Mouse (Mus musculus): ENCODE data around the gene Poll. TPM values are rescaled to one million over a fixed set of nuclear protein-coding genes. Genes with fewer than 3 reads are reported as not detected.

The Poll gene
- total and polyA plus RNA-seq, 3 experiments, result 9.5 to 9.8 (median 9.7) TPM

- Histone ChIP-seq H3K79me2 (replicated peaks; ENCODE audit: control insufficient read depth, insufficient read depth, low read length) (no peaks in the 10 kb centered on the region), H3K27ac (no peak overlapping the region), H3K4me3 (no peak overlapping the region), H3K36me3 (ENCODE audit: control insufficient read depth, insufficient read depth, low read length) (peaks cover 4% of the 10 kb centered on the region), H3K4me1 (ENCODE audit: control insufficient read depth, insufficient read depth, low read length) (peaks cover 7% of the 10 kb centered on the region), H3K9ac (ENCODE audit: low read depth, low read length) (no peak overlapping the region), H3K27me3 (ENCODE audit: control insufficient read depth, insufficient read depth, low read length) (no peaks in the 10 kb centered on the region)
- WGBS, result 96% methylated on average over 6 of the region's 6 CpGs
- DNase-seq, result no peak
- TF ChIP-seq POLR2A (IDR thresholded peaks at IDR 0.05; ENCODE audit: insufficient read depth, low read depth, low read length) (no peak), CTCF (IDR thresholded peaks at IDR 0.05) (no peak), EP300 (IDR thresholded peaks at IDR 0.05; ENCODE audit: insufficient read depth, low read depth, low read length) (no peak)
- intact Hi-C loops (cut with DNase I), result no loop called here
These were observed 29.4 kb upstream of the Poll start for GRCm38 (mm10) chr19:45589761-45590160.

DNA sequence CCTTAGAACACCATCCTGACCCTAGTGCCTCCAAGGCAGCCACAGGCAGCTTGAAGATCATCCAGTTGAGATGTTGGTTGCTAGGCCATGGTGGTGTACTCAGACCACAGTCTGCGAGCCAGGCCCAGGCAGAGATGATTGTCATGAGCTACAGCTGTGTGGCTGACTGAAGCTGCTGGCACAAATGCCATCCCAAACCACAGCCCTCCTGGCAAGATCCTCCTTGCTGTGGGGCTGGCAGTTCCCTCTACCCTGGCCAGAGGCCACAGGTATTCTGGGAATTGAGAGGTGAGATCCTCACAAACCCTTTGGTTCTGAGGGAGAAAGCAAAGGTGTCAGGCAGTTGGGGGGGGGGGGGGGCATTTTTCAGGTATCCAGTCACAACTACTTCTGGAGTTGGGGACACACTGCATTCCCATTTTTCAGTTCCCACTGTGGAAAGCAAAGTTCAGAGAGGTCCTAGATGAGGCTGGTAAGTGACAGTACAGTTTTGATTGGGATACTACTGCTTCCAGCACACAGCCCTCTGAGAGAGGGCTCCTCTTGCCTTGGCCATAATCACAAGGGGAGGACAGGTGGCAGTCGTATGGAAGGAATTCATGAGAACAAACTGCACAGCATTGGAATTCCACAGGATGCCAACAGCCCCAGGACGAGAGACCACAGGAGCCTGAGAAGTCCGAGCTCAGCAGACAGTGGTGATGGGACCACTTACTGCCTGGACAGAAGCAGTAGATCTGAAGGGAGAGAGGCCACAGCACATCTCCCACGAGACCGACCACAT lies 27.4 kb upstream of the Poll start:
- WGBS, result 81% methylated on average over 6 of the region's 6 CpGs
- peak in 1 of 2 experiments; percentile 62 for DNase-seq
- H3K9ac ChIP-seq (ENCODE audit: low read depth, low read length), result no peak overlapping the region
- peaks cover 7% of the 10 kb centered on the region for H3K4me1 ChIP-seq (ENCODE audit: control insufficient read depth, insufficient read depth, low read length)
- intact Hi-C loops (cut with DNase I), result no loop called here
- H3K4me3 ChIP-seq, result no peak overlapping the region
- no peaks in the 10 kb centered on the region for H3K79me2 ChIP-seq (replicated peaks; ENCODE audit: control insufficient read depth, insufficient read depth, low read length)
- no peak overlapping the region for H3K27ac ChIP-seq
- no peak for TF ChIP-seq POLR2A (IDR thresholded peaks at IDR 0.05; ENCODE audit: insufficient read depth, low read depth, low read length)
- TF ChIP-seq EP300 (IDR thresholded peaks at IDR 0.05; ENCODE audit: insufficient read depth, low read depth, low read length), result 0 out of 2 replicates have a peak, but pooled peaks have one; percentile 37
- H3K36me3 ChIP-seq (ENCODE audit: control insufficient read depth, insufficient read depth, low read length), result peaks cover 4% of the 10 kb centered on the region
- no peaks in the 10 kb centered on the region for H3K27me3 ChIP-seq (ENCODE audit: control insufficient read depth, insufficient read depth, low read length)

DNA sequence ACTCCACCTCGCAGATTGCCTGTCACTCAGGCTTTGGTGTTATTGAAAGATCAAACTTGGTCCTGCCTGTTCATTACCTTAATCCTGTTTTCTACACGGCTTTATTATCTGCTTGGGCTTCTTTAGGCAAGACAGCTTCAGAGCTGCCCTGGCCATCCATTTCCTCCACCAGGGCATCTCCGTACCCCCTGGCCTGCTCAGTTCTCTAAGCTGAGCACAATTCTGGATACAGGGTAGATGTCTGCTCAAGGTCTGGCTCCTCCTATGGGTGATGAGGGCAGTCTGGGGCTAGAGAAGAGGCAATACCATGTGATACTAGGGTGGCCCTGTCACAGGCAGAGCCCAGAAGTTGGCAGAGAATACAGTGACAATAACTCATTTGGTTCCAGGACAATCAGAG lies 26.5 kb upstream of the Poll start:
- no peaks in the 10 kb centered on the region for H3K27me3 ChIP-seq (ENCODE audit: control insufficient read depth, insufficient read depth, low read length)
- H3K27ac ChIP-seq, result no peak overlapping the region
- no peak overlapping the region for H3K4me3 ChIP-seq
- peaks cover 5% of the 10 kb centered on the region for H3K4me1 ChIP-seq (ENCODE audit: control insufficient read depth, insufficient read depth, low read length)
- H3K79me2 ChIP-seq (replicated peaks; ENCODE audit: control insufficient read depth, insufficient read depth, low read length), result no peaks in the 10 kb centered on the region
- H3K36me3 ChIP-seq (ENCODE audit: control insufficient read depth, insufficient read depth, low read length), result peaks cover 4% of the 10 kb centered on the region
- TF ChIP-seq POLR2A (IDR thresholded peaks at IDR 0.05; ENCODE audit: insufficient read depth, low read depth, low read length) (no peak), CTCF (IDR thresholded peaks at IDR 0.05) (no peak), EP300 (IDR thresholded peaks at IDR 0.05; ENCODE audit: insufficient read depth, low read depth, low read length) (no peak)
- 70% methylated on average over 3 of the region's 3 CpGs for WGBS
- intact Hi-C loops (cut with DNase I), result no loop called here
- H3K9ac ChIP-seq (ENCODE audit: low read depth, low read length), result no peak overlapping the region
- no peak for DNase-seq

DNA sequence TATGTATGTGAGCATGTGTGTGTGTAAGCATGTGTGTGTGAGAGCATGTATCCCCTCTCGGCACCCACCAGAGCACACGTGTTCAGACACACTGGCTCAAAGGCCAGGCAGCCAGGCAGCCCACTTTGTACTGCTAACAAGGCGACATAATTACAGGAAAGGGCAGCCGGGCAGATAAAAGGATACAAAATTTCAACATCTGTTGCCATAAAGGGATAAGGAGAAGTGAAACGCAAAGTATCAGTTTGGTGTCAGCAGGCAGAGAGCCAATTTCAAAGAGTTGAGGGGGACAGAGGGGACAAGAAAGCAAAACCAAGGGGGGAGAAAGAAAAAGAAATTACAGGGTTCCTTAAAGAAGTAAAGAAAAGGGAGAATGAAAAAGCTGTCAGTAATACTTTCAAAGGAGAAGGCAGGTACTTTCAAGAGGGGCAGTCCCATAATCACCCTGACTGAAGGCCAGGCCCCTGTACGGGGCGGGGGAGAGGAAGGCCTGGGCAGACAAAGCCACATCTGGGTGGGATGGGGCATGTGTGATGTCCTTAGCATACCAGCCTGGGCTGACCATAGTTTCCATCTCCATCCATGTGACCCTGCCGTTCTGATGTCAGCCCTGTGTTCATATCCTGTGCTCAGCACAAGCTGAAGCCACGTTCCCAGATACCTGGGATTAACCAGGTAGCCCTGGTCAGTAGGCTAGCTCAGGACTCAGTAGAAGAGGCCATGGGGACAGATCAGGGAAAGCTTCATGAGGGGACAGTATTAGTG lies 24.7 kb upstream of the Poll start:
- H3K79me2 ChIP-seq (replicated peaks; ENCODE audit: control insufficient read depth, insufficient read depth, low read length), result no peaks in the 10 kb centered on the region
- no peaks in the 10 kb centered on the region for H3K36me3 ChIP-seq (ENCODE audit: control insufficient read depth, insufficient read depth, low read length)
- TF ChIP-seq CTCF (IDR thresholded peaks at IDR 0.05), result no peak
- TF ChIP-seq EP300 (IDR thresholded peaks at IDR 0.05; ENCODE audit: insufficient read depth, low read depth, low read length), result no peak
- no peak for TF ChIP-seq POLR2A (IDR thresholded peaks at IDR 0.05; ENCODE audit: insufficient read depth, low read depth, low read length)
- no peak overlapping the region for H3K27ac ChIP-seq
- intact Hi-C loops (cut with DNase I), result no loop called here
- WGBS, result 65% methylated on average over 9 of the region's 9 CpGs
- H3K4me1 ChIP-seq (ENCODE audit: control insufficient read depth, insufficient read depth, low read length), result peaks cover 4% of the 10 kb centered on the region; the same call in 1 of the 2 replicates
- H3K27me3 ChIP-seq (ENCODE audit: control insufficient read depth, insufficient read depth, low read length), result no peaks in the 10 kb centered on the region
- DNase-seq, result no peak
- no peak overlapping the region for H3K9ac ChIP-seq (ENCODE audit: low read depth, low read length)
- H3K4me3 ChIP-seq, result no peak overlapping the region

DNA sequence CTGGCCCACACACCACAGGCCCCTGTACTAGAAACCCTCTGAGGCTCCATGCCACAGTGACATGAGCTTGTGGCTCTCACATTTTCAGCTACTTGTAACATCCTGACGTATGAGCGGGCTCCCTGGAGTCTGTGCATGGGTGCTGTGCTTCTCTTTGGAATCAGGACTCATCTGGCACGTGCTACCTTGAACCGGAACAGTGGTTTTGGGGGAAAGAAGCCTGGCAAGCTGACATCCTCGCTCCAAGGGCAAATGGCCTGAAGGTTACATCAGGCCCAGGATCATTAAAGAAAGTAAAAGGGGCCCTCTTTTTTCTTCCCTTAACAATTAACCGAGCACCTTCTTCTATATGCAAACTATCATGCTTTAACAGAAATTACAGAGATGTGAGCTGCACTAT lies 22.8 kb upstream of the Poll start:
- 89% methylated on average over 6 of the region's 6 CpGs for WGBS
- Histone ChIP-seq H3K27ac (no peak overlapping the region), H3K27me3 (ENCODE audit: control insufficient read depth, insufficient read depth, low read length) (no peaks in the 10 kb centered on the region), H3K4me1 (ENCODE audit: control insufficient read depth, insufficient read depth, low read length) (peaks cover 4% of the 10 kb centered on the region; the same call in 1 of the 2 replicates), H3K9ac (ENCODE audit: low read depth, low read length) (no peak overlapping the region), H3K79me2 (replicated peaks; ENCODE audit: control insufficient read depth, insufficient read depth, low read length) (no peaks in the 10 kb centered on the region), H3K36me3 (ENCODE audit: control insufficient read depth, insufficient read depth, low read length) (no peaks in the 10 kb centered on the region), H3K4me3 (no peak overlapping the region)
- intact Hi-C loops (cut with DNase I), result no loop called here
- TF ChIP-seq EP300 (IDR thresholded peaks at IDR 0.05; ENCODE audit: insufficient read depth, low read depth, low read length), result no peak
- TF ChIP-seq POLR2A (IDR thresholded peaks at IDR 0.05; ENCODE audit: insufficient read depth, low read depth, low read length), result no peak
- no peak for TF ChIP-seq CTCF (IDR thresholded peaks at IDR 0.05)
- no peak for DNase-seq

DNA sequence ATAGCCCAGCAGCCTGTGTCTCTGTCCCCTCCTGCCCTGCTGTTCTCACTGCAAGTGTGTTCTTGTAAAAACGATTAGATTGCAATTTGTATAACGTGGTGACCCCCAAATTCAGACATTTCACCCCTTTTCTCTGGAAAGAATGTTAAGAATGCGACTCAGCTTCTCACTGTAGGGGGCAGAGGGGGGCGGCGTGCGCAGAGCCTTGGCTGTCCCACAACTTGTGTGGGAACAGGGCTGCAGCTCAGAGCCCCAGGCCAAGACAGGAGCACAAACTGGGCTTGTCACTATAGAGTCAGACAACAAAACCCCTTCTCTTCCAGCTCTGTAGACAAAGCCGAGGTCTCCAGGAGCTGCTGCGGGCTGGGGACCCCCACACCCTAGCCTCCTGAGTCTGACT lies 21.8 kb upstream of the Poll start:
- no peak for TF ChIP-seq EP300 (IDR thresholded peaks at IDR 0.05; ENCODE audit: insufficient read depth, low read depth, low read length)
- TF ChIP-seq POLR2A (IDR thresholded peaks at IDR 0.05; ENCODE audit: insufficient read depth, low read depth, low read length), result no peak
- TF ChIP-seq CTCF (IDR thresholded peaks at IDR 0.05), result no peak
- Histone ChIP-seq H3K4me1 (ENCODE audit: control insufficient read depth, insufficient read depth, low read length) (no peaks in the 10 kb centered on the region), H3K27me3 (ENCODE audit: control insufficient read depth, insufficient read depth, low read length) (no peaks in the 10 kb centered on the region), H3K27ac (no peak overlapping the region), H3K9ac (ENCODE audit: low read depth, low read length) (no peak overlapping the region), H3K79me2 (replicated peaks; ENCODE audit: control insufficient read depth, insufficient read depth, low read length) (no peaks in the 10 kb centered on the region), H3K36me3 (ENCODE audit: control insufficient read depth, insufficient read depth, low read length) (no peaks in the 10 kb centered on the region), H3K4me3 (no peak overlapping the region)
- intact Hi-C loops (cut with DNase I), result no loop called here
- 60% methylated on average over 8 of the region's 8 CpGs for WGBS
- DNase-seq, result no peak

Data from heart, adult 2 months (tissue).